21 mouse cellular contexts compared by ENCODE assay signal in genomic region chr4:43035851-43036250, GRCm38 (mm10). TPM values are rescaled to one million over a fixed set of nuclear protein-coding genes. Genes with fewer than 3 reads are reported as not detected.
A peak's percentile ranks its signal among the peaks of the same experiment; 100 is the strongest.
DNase-seq lines count a peak whose midpoint lies in the region; ATAC-seq and TF ChIP-seq lines count a peak whose summit lies in the region.
"Had no signal": no experiment of that assay in that cellular context is flagged by ENCODE, and none has a peak within 500 bp of the region (broad histone marks: within the 10 kb centered on the region; RNA-seq: fewer than 3 reads in every experiment).

No protein-coding gene starts in this region.

- no peak overlapping the region for H3K27ac ChIP-seq in heart, embryonic 13.5 days (replicated peaks)
- no peak overlapping the region for H3K27ac ChIP-seq in liver, embryonic 14.5 days
- no peak overlapping the region for H3K27ac ChIP-seq in liver, embryonic 11.5 days (ENCODE audit: low read depth, low read length)
- no peak overlapping the region for H3K27ac ChIP-seq in hindbrain, embryonic 11.5 days (ENCODE audit: low read depth, low read length)
- H3K27ac ChIP-seq: embryonic facial prominence, embryonic 13.5 days; heart, adult 2 months; hindbrain, embryonic 13.5 days; hindbrain, postnatal 0 days had no signal

- no peaks in the 10 kb centered on the region for H3K9me3 ChIP-seq in heart, embryonic 13.5 days
- no peaks in the 10 kb centered on the region for H3K9me3 ChIP-seq in liver, embryonic 14.5 days (ENCODE audit: control insufficient read depth, low read length)
- no peaks in the 10 kb centered on the region for H3K9me3 ChIP-seq in liver, embryonic 11.5 days (ENCODE audit: control insufficient read depth, low read length)
- H3K9me3 ChIP-seq in hindbrain, embryonic 11.5 days (ENCODE audit: control insufficient read depth, low read length) = no peaks in the 10 kb centered on the region
- H3K9me3 ChIP-seq: embryonic facial prominence, embryonic 13.5 days; heart, embryonic 12.5 days; hindbrain, embryonic 13.5 days had no signal

- H3K27me3 ChIP-seq in heart, embryonic 13.5 days (replicated peaks) = no peaks in the 10 kb centered on the region
- no peaks in the 10 kb centered on the region for H3K27me3 ChIP-seq in liver, embryonic 14.5 days (ENCODE audit: control insufficient read depth, insufficient read depth, low read length)
- H3K27me3 ChIP-seq in liver, embryonic 11.5 days (replicated peaks; ENCODE audit: control insufficient read depth, insufficient read depth, low read length) = no peaks in the 10 kb centered on the region
- H3K27me3 ChIP-seq in hindbrain, embryonic 11.5 days (ENCODE audit: control insufficient read depth, insufficient read depth, low read length) = no peaks in the 10 kb centered on the region
- H3K27me3 ChIP-seq: embryonic facial prominence, embryonic 13.5 days; heart, embryonic 12.5 days; hindbrain, embryonic 13.5 days; Patski had no signal

- no peak for ATAC-seq in heart, embryonic 13.5 days (ENCODE audit: extremely low read depth, insufficient number of reproducible peaks, low FRiP score, low TSS enrichment)
- ATAC-seq in liver, embryonic 14.5 days (ENCODE audit: insufficient read depth) = no peak
- no peak for ATAC-seq in liver, embryonic 11.5 days (replicated peaks; ENCODE audit: low FRiP score)
- no peak for ATAC-seq in hindbrain, embryonic 11.5 days (ENCODE audit: low FRiP score)
- ATAC-seq: activated CD4-positive, CD25-positive, alpha-beta regulatory T cell, adult 4 months; forebrain, embryonic 16.5 days; hindbrain, postnatal 0 days; Patski had no signal

- peak overlapping the region; percentile 90 for H3K4me2 ChIP-seq in heart, embryonic 13.5 days
- H3K4me2 ChIP-seq in liver, embryonic 14.5 days (ENCODE audit: low read depth) = peak overlapping the region; percentile 15; the same call in 1 of the 2 replicates
- H3K4me2 ChIP-seq in liver, embryonic 11.5 days = no peak overlapping the region
- no peak overlapping the region for H3K4me2 ChIP-seq in hindbrain, embryonic 11.5 days (replicated peaks; ENCODE audit: low read depth, low read length)
- H3K4me2 ChIP-seq: embryonic facial prominence, embryonic 13.5 days; hindbrain, embryonic 13.5 days had no signal

- peak; percentile 45 for DNase-seq in cerebellum, adult 9-11 months
- no peak for DNase-seq in cerebellum, adult 18-20 months
- no peak for DNase-seq in heart, postnatal 25 days (ENCODE audit: low spot score)
- no peak for DNase-seq in liver, embryonic 14.5 days (ENCODE audit: low read depth in 3 of 3, low spot score in 3 of 3)
- no peak for DNase-seq in liver, embryonic 11.5 days (ENCODE audit: low spot score)
- no peak for DNase-seq in hindbrain, embryonic 11.5 days (ENCODE audit: low spot score)
- DNase-seq: adrenal gland, adult 2 months; adrenal gland, postnatal 25 days; cerebellum, adult 8-10 months; cerebellum, postnatal 25 days; gastrocnemius, postnatal 10 days; heart, adult 2 months; heart, postnatal 4 days had no signal

- H3K9ac ChIP-seq in heart, embryonic 13.5 days = no peak overlapping the region
- H3K9ac ChIP-seq in liver, embryonic 14.5 days (replicated peaks) = no peak overlapping the region
- H3K9ac ChIP-seq in liver, embryonic 11.5 days (ENCODE audit: low read depth, low read length) = no peak overlapping the region
- no peak overlapping the region for H3K9ac ChIP-seq in hindbrain, embryonic 11.5 days (ENCODE audit: low read depth, low read length)
- H3K9ac ChIP-seq: embryonic facial prominence, embryonic 13.5 days; heart, embryonic 12.5 days; hindbrain, embryonic 13.5 days had no signal

- H3K36me3 ChIP-seq in heart, embryonic 13.5 days = peaks cover 45% of the 10 kb centered on the region
- H3K36me3 ChIP-seq in liver, embryonic 14.5 days (replicated peaks; ENCODE audit: control insufficient read depth, insufficient read depth, low read depth) = peaks cover 22% of the 10 kb centered on the region
- H3K36me3 ChIP-seq in liver, embryonic 11.5 days (ENCODE audit: control insufficient read depth, insufficient read depth, low read length) = peaks cover 5% of the 10 kb centered on the region; the same call in 1 of the 2 replicates
- peaks cover 10% of the 10 kb centered on the region for H3K36me3 ChIP-seq in hindbrain, embryonic 11.5 days (ENCODE audit: control insufficient read depth, insufficient read depth, low read length)

- H3K4me3 ChIP-seq in heart, embryonic 13.5 days = 0 out of 2 replicates have a peak overlapping the region, but pooled peaks have one; percentile 86
- no peak overlapping the region for H3K4me3 ChIP-seq in liver, embryonic 14.5 days (ENCODE audit: insufficient read depth in 1 of 2, low read depth in 2 of 2, low read length in 2 of 2)
- no peak overlapping the region for H3K4me3 ChIP-seq in liver, embryonic 11.5 days (ENCODE audit: low read depth, low read length)
- H3K4me3 ChIP-seq in hindbrain, embryonic 11.5 days (ENCODE audit: low read depth, low read length) = no peak overlapping the region
- H3K4me3 ChIP-seq: embryonic facial prominence, embryonic 13.5 days; heart, adult 2 months; heart, embryonic 12.5 days; hindbrain, embryonic 13.5 days had no signal

- intact Hi-C loops in heart, postnatal 25 days (cut with DNase I) = no loop called here

- peaks cover 36% of the 10 kb centered on the region for H3K4me1 ChIP-seq in heart, embryonic 13.5 days
- H3K4me1 ChIP-seq in liver, embryonic 14.5 days (replicated peaks; ENCODE audit: control insufficient read depth in 2 of 2, insufficient read depth in 2 of 2, low read length in 1 of 2) = peaks cover 34 to 38% of the 10 kb centered on the region in 2 experiments
- peaks cover 43% of the 10 kb centered on the region for H3K4me1 ChIP-seq in liver, embryonic 11.5 days (replicated peaks; ENCODE audit: control insufficient read depth, insufficient read depth, low read length)
- H3K4me1 ChIP-seq in hindbrain, embryonic 11.5 days (replicated peaks; ENCODE audit: control insufficient read depth, insufficient read depth, low read length) = peaks cover 2% of the 10 kb centered on the region; the same call in 1 of the 2 replicates

- TF ChIP-seq EP300 in liver, embryonic 14.5 days (IDR thresholded peaks at IDR 0.05; ENCODE audit: low read depth) = no peak

- peak; percentile 13; the same call in 1 of the 2 replicates for TF ChIP-seq CTCF in liver, embryonic 14.5 days (IDR thresholded peaks at IDR 0.05; ENCODE audit: low read depth)

- WGBS in heart, embryonic 13.5 days = 87% methylated on average over 6 of the region's 6 CpGs
- 75% methylated on average over 6 of the region's 6 CpGs for WGBS in liver, embryonic 14.5 days (ENCODE audit: insufficient replicate concordance)
- WGBS in liver, embryonic 11.5 days = 88% methylated on average over 6 of the region's 6 CpGs
- 85% methylated on average over 6 of the region's 6 CpGs for WGBS in hindbrain, embryonic 11.5 days

RNA-seq across cellular contexts. Expression of gene Stoml2, which starts 4.3 kb away (rescaled TPM):
- 211 and 238 TPM in 2 replicates for polyA plus RNA-seq in heart, embryonic 13.5 days (2015; fragmentation: Nextera tagmentation; extraction: Ambion mirVana)
- total RNA-seq in heart, postnatal 25 days (2021) = 100 to 1,000 TPM; 104 to 108 TPM
- polyA plus RNA-seq in liver, embryonic 14.5 days (2012; rRNA removed) = 55.8 and 83.2 TPM in 2 replicates
- 200 and 229 TPM in 2 replicates for polyA plus RNA-seq in liver, embryonic 14.5 days (2014; fragmentation: Nextera tagmentation; extraction: Ambion mirVana)
- polyA plus RNA-seq in liver, embryonic 11.5 days (2014; fragmentation: Nextera tagmentation; extraction: Ambion mirVana) = 409 and 425 TPM in 2 replicates
- polyA plus RNA-seq in hindbrain, embryonic 11.5 days (2014; fragmentation: Nextera tagmentation; extraction: Ambion mirVana) = 345 and 353 TPM in 2 replicates

RNA-seq across cellular contexts. Expression of gene Fam214b, which starts 10.2 kb away (rescaled TPM):
- 14.8 and 15.5 TPM in 2 replicates for polyA plus RNA-seq in heart, embryonic 13.5 days (2015; fragmentation: Nextera tagmentation; extraction: Ambion mirVana)
- total RNA-seq in heart, postnatal 25 days (2021) = 10 to 100 TPM; 27.7 to 32.8 TPM
- polyA plus RNA-seq in liver, embryonic 14.5 days (2012; rRNA removed) = 22.2 and 25.8 TPM in 2 replicates
- 16.9 and 20.9 TPM in 2 replicates for polyA plus RNA-seq in liver, embryonic 14.5 days (2014; fragmentation: Nextera tagmentation; extraction: Ambion mirVana)
- 6.0 and 7.4 TPM in 2 replicates for polyA plus RNA-seq in liver, embryonic 11.5 days (2014; fragmentation: Nextera tagmentation; extraction: Ambion mirVana)
- polyA plus RNA-seq in hindbrain, embryonic 11.5 days (2014; fragmentation: Nextera tagmentation; extraction: Ambion mirVana) = 19.7 and 20.8 TPM in 2 replicates

RNA-seq across cellular contexts. Expression of gene Pigo, which starts 10.2 kb away (rescaled TPM):
- 12.7 and 13.8 TPM in 2 replicates for polyA plus RNA-seq in heart, embryonic 13.5 days (2015; fragmentation: Nextera tagmentation; extraction: Ambion mirVana)
- total RNA-seq in heart, postnatal 25 days (2021) = 10 to 100 TPM; 21.8 to 25.1 TPM
- 9.2 and 10.4 TPM in 2 replicates for polyA plus RNA-seq in liver, embryonic 14.5 days (2012; rRNA removed)
- polyA plus RNA-seq in liver, embryonic 14.5 days (2014; fragmentation: Nextera tagmentation; extraction: Ambion mirVana) = 8.3 and 11.0 TPM in 2 replicates
- polyA plus RNA-seq in liver, embryonic 11.5 days (2014; fragmentation: Nextera tagmentation; extraction: Ambion mirVana) = 22.5 and 23.3 TPM in 2 replicates
- polyA plus RNA-seq in hindbrain, embryonic 11.5 days (2014; fragmentation: Nextera tagmentation; extraction: Ambion mirVana) = 15.6 and 16.0 TPM in 2 replicates

RNA-seq across cellular contexts. Expression of gene Unc13b, which starts 22.9 kb away (rescaled TPM):
- 9.7 and 10.2 TPM in 2 replicates for polyA plus RNA-seq in heart, embryonic 13.5 days (2015; fragmentation: Nextera tagmentation; extraction: Ambion mirVana)
- 10 to 100 TPM; 14.8 to 16.3 TPM for total RNA-seq in heart, postnatal 25 days (2021)
- polyA plus RNA-seq in liver, embryonic 14.5 days (2012; rRNA removed) = 0.59 and 0.73 TPM in 2 replicates
- 0.19 and 0.37 TPM in 2 replicates for polyA plus RNA-seq in liver, embryonic 14.5 days (2014; fragmentation: Nextera tagmentation; extraction: Ambion mirVana)
- 2.0 and 2.4 TPM in 2 replicates for polyA plus RNA-seq in liver, embryonic 11.5 days (2014; fragmentation: Nextera tagmentation; extraction: Ambion mirVana)
- polyA plus RNA-seq in hindbrain, embryonic 11.5 days (2014; fragmentation: Nextera tagmentation; extraction: Ambion mirVana) = 17.5 and 17.9 TPM in 2 replicates

RNA-seq across cellular contexts. Expression of gene Fancg, which starts 25.5 kb away (rescaled TPM):
- 10.8 and 11.0 TPM in 2 replicates for polyA plus RNA-seq in heart, embryonic 13.5 days (2015; fragmentation: Nextera tagmentation; extraction: Ambion mirVana)
- 1 to 10 TPM; 3.8 to 4.3 TPM for total RNA-seq in heart, postnatal 25 days (2021)
- 8.2 and 9.9 TPM in 2 replicates for polyA plus RNA-seq in liver, embryonic 14.5 days (2012; rRNA removed)
- 8.3 and 10.0 TPM in 2 replicates for polyA plus RNA-seq in liver, embryonic 14.5 days (2014; fragmentation: Nextera tagmentation; extraction: Ambion mirVana)
- polyA plus RNA-seq in liver, embryonic 11.5 days (2014; fragmentation: Nextera tagmentation; extraction: Ambion mirVana) = 18.2 and 18.6 TPM in 2 replicates
- polyA plus RNA-seq in hindbrain, embryonic 11.5 days (2014; fragmentation: Nextera tagmentation; extraction: Ambion mirVana) = 14.9 and 22.0 TPM in 2 replicates

Comparison
In these comparisons a context has a peak if more than half of its experiments do, and no peak if none do; other contexts are left out.
1. H3K4me2 ChIP-seq: peak in heart, embryonic 13.5 days (single experiment) and liver, embryonic 14.5 days (single experiment); none in liver, embryonic 11.5 days (single experiment) and hindbrain, embryonic 11.5 days (single experiment).